Mouse (Mus musculus) liver, adult 2 months (tissue): ENCODE measurements around the gene Tstd1. TPM values are rescaled to one million over a fixed set of nuclear protein-coding genes. Genes with fewer than 3 reads are reported as not detected.

Source experiments
- DNase-seq: peaks from one replicate; pipeline ENCODE4 v3.0.0-alpha.2; 2011; ENCODE audit warnings: low read depth, low spot score; ENCODE audit errors: extremely low read depth
- H3K27ac ChIP-seq: fragments of 200-500 bp; replicated peaks from 2 replicates; pipeline ENCODE4 v1.5.1; 2012; ENCODE audit warnings: low read depth, mild to moderate bottlenecking, control low read depth, inconsistent platforms, low read length; ENCODE audit not compliant: insufficient read depth
- H3K27me3 ChIP-seq: fragments of 200-500 bp; 2 replicates; pipeline ENCODE4 v1.6.1; 2012; ENCODE audit warnings: mild to moderate bottlenecking, moderate library complexity, low read length, inconsistent platforms; ENCODE audit not compliant: control insufficient read depth, insufficient read depth
- H3K36me3 ChIP-seq: fragments of 200-500 bp; 2 replicates; pipeline ENCODE4 v1.6.1; 2012; ENCODE audit warnings: low read length, inconsistent platforms; ENCODE audit not compliant: control insufficient read depth, insufficient read depth
- H3K4me1 ChIP-seq: fragments of 200-500 bp; 2 replicates; pipeline ENCODE4 v1.6.1; 2011; ENCODE audit warnings: low read length; ENCODE audit not compliant: control insufficient read depth, insufficient read depth
- H3K4me3 ChIP-seq: fragments of 200-500 bp; 2 replicates; pipeline ENCODE4 v1.5.1; 2011; ENCODE audit warnings: low read depth, mild to moderate bottlenecking, control low read depth, low read length, moderate library complexity; ENCODE audit not compliant: insufficient read depth
- H3K79me2 ChIP-seq: fragments of 200-500 bp; 2 replicates; pipeline ENCODE4 v1.6.1; 2012; ENCODE audit warnings: inconsistent platforms, mild to moderate bottlenecking, low read length, moderate library complexity; ENCODE audit not compliant: control insufficient read depth, insufficient read depth
- H3K9ac ChIP-seq: fragments of 200-500 bp; 2 replicates; pipeline ENCODE4 v1.6.1; 2012; ENCODE audit warnings: low read depth, mild to moderate bottlenecking, control low read depth, inconsistent platforms, low read length
- CTCF ChIP-seq: fragments of 200-500 bp; IDR thresholded peaks from 2 replicates; pipeline ENCODE4 v1.5.1; 2011; ENCODE audit warnings: low read depth, low read length, control low read depth
- POLR2A ChIP-seq: fragments of 200-500 bp; IDR thresholded peaks from 2 replicates; pipeline ENCODE4 v1.6.1; 2011; ENCODE audit warnings: low read length, control low read depth; ENCODE audit not compliant: insufficient read depth; ENCODE audit errors: extremely low read depth
- WGBS: fragments of 180-500 bp; shearing (Covaris S2); methylation state at CpG from one replicate; pipeline ENCODE4 v1.1.7; 2018; 5-methylcytosine and 5-hydroxymethylcytosine counted together
- polyA plus RNA-seq: library from polyadenylated mRNA; depleted of rRNA; stranded (reverse); fragments of >200 nt; gene quantifications from 2 replicates; pipeline ENCODE4 v1.2.3, GENCODE M21; 2012; rRNA removed
- total RNA-seq: library from RNA; depleted of rRNA; stranded (reverse); fragments of >200 nt; gene quantifications from 2 replicates; pipeline ENCODE4 v1.2.3, GENCODE M21; 2014; rRNA removed

Tstd1 gene
- 26.6 and 27.8 TPM in 2 replicates for total RNA-seq
- polyA plus RNA-seq: 50.6 and 57.2 TPM in 2 replicates

GRCm38 (mm10) chr1:171418660-171419059 lies at the start of gene Tstd1:
Tstd1 (plus strand) TSS chr1:171418872.
- peak within 1 kb of the TSS; percentile 18; the same call in 1 of the 2 replicates for H3K4me3 ChIP-seq
- peaks cover 8% of the 10 kb centered on the region for H3K36me3 ChIP-seq

GRCm38 (mm10) chr1:171369845-171370556 lies 48.7 kb upstream of the Tstd1 start, which contains the start of gene Nectin4:
Nectin4 (plus strand) TSS chr1:171370099.
- no peak for TF ChIP-seq CTCF
- TF ChIP-seq POLR2A: no peak
- Histone ChIP-seq H3K27me3 (no peaks in the 10 kb centered on the region), H3K79me2 (no peaks in the 10 kb centered on the region), H3K36me3 (no peaks in the 10 kb centered on the region), H3K4me3 (peak within 1 kb of the TSS; percentile 34; the same call in 1 of the 2 replicates), H3K27ac (no peak within 1 kb of the TSS), H3K9ac (0 out of 2 replicates have a peak within 1 kb of the TSS, but pooled peaks have one; percentile 24), H3K4me1 (no peaks in the 10 kb centered on the region)
- WGBS: 50% methylated on average over 20 of the region's 20 CpGs
- DNase-seq: no peak

More at GRCm38 (mm10) chr1:171418660-171419059, at the start of gene Tstd1:
- Histone ChIP-seq H3K4me1 (peaks cover 21% of the 10 kb centered on the region), H3K9ac (peak within 1 kb of the TSS; percentile 22), H3K27ac (peak within 1 kb of the TSS; percentile 85), H3K27me3 (no peaks in the 10 kb centered on the region), H3K79me2 (peaks cover 12% of the 10 kb centered on the region)
- TF ChIP-seq CTCF (no peak), POLR2A (no peak)
- WGBS: 19% methylated on average over 5 of the region's 5 CpGs
- peak; percentile 94 for DNase-seq

DNA sequence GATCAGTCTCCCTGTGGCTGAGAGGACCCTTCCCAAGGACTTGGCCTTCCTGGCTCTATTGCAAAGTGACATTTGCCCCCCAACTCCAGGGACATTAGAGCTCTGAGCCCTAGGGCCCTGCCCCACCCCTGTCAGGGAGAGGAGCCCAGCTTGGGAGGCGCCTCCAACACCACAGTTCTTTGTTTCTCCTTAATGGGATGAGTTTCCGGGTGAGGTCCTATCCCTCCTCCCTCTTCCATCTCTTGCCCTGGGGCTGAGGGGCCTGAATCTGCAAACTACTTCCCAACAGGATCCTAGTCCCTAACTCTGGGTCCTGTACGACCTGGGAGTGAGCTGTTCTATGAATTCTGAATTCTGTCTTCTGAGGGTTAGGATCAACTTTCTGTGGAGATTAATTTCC lies 45.8 kb upstream of the Tstd1 start:
- Histone ChIP-seq H3K9ac (no peak overlapping the region), H3K27ac (no peak overlapping the region), H3K27me3 (no peaks in the 10 kb centered on the region), H3K4me3 (no peak overlapping the region), H3K4me1 (no peaks in the 10 kb centered on the region), H3K79me2 (no peaks in the 10 kb centered on the region), H3K36me3 (no peaks in the 10 kb centered on the region)
- TF ChIP-seq POLR2A (no peak), CTCF (no peak)
- no peak for DNase-seq
- 81% methylated on average over 3 of the region's 3 CpGs for WGBS

GRCm38 (mm10) chr1:171373946-171374345 lies 44.7 kb upstream of the Tstd1 start:
- 16% methylated on average over 4 of the region's 4 CpGs for WGBS
- DNase-seq: no peak
- H3K79me2 ChIP-seq: no peaks in the 10 kb centered on the region
- no peaks in the 10 kb centered on the region for H3K4me1 ChIP-seq
- H3K4me3 ChIP-seq: no peak overlapping the region
- no peak overlapping the region for H3K27ac ChIP-seq
- H3K36me3 ChIP-seq: no peaks in the 10 kb centered on the region
- H3K9ac ChIP-seq: no peak overlapping the region
- TF ChIP-seq CTCF: no peak
- TF ChIP-seq POLR2A: no peak
- H3K27me3 ChIP-seq: no peaks in the 10 kb centered on the region

DNA sequence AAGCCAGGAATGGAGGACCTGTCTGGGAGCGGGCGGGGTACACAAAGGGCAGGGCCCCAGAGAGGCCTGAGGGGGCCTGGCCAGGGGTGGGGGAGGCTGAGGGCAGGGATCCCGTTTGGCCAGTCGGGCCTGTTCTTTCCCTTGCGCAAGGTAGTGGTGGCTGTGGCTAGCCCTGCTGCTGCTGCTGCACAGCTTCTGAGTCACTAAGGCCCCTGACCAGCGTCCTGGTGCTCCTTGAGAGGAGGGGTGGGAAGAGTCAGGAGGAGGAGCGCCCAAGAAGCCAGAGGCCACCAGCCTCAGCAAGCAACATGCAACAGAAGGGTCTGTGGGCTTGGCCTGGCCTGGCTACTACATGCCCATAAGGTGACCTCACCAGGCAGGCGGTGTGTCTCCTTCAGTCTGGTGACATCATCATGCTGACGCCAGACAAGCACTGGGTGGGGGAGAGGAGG lies 43.0 kb upstream of the Tstd1 start:
- Histone ChIP-seq H3K9ac (no peak overlapping the region), H3K79me2 (no peaks in the 10 kb centered on the region), H3K27me3 (no peaks in the 10 kb centered on the region), H3K4me1 (no peaks in the 10 kb centered on the region), H3K27ac (no peak overlapping the region), H3K36me3 (no peaks in the 10 kb centered on the region), H3K4me3 (no peak overlapping the region)
- DNase-seq: no peak
- 65% methylated on average over 9 of the region's 9 CpGs for WGBS
- TF ChIP-seq POLR2A: no peak
- TF ChIP-seq CTCF: no peak

GRCm38 (mm10) chr1:171378298-171378697 lies 40.4 kb upstream of the Tstd1 start:
- WGBS: 83% methylated on average over 6 of the region's 6 CpGs
- H3K4me1 ChIP-seq: no peaks in the 10 kb centered on the region
- TF ChIP-seq POLR2A (no peak), CTCF (no peak)

More at GRCm38 (mm10) chr1:171378298-171378697, 40.4 kb upstream of the Tstd1 start:
- Histone ChIP-seq H3K79me2 (no peaks in the 10 kb centered on the region), H3K27ac (no peak overlapping the region), H3K4me3 (no peak overlapping the region), H3K36me3 (no peaks in the 10 kb centered on the region), H3K9ac (no peak overlapping the region), H3K27me3 (no peaks in the 10 kb centered on the region)
- no peak for DNase-seq
